Mouse (Mus musculus): ENCODE data around the gene Osgin1.

Osgin1 gene

GRCm38 (mm10) chr8:119442970-119443369 lies 9.0 kb downstream of the Osgin1 start:
- no peak for DNase-seq (ENCODE audit: low spot score)

GRCm38 (mm10) chr8:119446211-119446989 lies 12.5 kb downstream of the Osgin1 start, which contains the start of gene Necab2:
Gene Necab2 (plus strand): TSS chr8:119446719.
- no peak for DNase-seq (ENCODE audit: low spot score)

- no peak for DNase-seq (ENCODE audit: low spot score)
Measured at GRCm38 (mm10) chr8:119446990-119447780, 13.3 kb downstream of the Osgin1 start.

GRCm38 (mm10) chr8:119447781-119448170 lies 13.9 kb downstream of the Osgin1 start:
- DNase-seq (ENCODE audit: low spot score), result no peak

DNA sequence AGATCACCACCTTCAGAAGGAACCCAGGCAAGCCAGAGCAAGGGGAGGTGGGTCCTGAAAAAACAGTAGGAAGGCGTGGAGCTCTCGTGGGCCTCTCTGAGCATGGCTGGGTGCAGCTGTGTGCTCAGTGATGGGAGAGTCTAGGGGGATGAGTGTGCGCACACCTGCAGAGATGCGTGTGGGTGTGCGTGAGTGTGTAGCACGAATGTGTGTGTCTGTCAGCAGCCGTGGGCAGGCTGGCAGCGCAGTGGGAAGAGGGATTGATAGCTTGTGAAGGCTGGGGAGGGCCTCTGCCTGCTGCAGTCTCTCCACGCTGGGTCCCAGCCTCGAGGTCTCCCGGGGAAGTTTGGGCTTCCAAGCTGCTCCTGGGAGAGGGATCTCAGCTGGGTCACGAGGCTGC lies 15.7 kb downstream of the Osgin1 start:
- DNase-seq (ENCODE audit: low spot score), result no peak

GRCm38 (mm10) chr8:119451131-119451530 lies 17.2 kb downstream of the Osgin1 start:
- no peak for DNase-seq (ENCODE audit: low spot score)

DNA sequence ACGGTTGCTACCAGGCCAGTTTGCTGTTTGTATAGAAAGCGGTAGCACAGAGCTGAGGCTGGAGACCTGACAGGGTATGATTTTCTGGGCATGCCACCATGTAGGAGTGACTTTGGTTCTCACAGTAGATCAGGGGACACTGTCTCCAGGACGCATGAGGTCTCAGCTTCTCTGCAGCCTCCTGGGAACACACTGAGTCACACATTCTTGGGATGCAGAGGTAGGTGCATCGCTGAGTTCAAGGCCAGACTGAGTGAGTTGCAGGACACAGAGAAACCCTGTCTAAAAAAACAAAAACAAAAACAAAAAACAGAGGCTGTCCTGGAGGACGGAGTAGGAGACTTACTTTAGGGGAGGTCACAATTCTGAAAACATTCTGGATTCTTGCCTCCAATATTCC lies 19.0 kb downstream of the Osgin1 start:
- DNase-seq (ENCODE audit: low spot score), result no peak

- DNase-seq (ENCODE audit: low spot score), result no peak
Measured at GRCm38 (mm10) chr8:119456045-119456444, 22.1 kb downstream of the Osgin1 start.

DNA sequence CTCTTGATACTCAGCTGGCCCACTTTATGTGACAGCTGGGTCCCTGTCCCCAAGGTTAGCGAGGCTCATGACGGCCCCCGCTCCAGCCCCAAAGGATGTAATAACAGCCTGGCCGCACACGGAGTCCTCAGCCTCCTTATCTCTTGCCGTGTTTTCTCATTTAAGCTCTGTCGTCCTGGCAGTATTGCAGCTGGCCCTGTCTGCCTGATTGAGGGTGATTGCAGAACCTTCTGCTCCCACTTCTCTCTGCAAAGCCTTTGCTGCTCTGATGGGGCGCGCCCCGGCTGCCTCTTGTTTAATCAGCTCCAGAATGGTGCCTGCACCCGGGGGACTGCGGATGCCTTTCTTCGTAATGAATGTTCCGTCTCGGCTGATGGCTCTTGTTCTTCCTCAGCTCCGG lies 25.8 kb downstream of the Osgin1 start:
- DNase-seq (ENCODE audit: low spot score), result no peak

DNA sequence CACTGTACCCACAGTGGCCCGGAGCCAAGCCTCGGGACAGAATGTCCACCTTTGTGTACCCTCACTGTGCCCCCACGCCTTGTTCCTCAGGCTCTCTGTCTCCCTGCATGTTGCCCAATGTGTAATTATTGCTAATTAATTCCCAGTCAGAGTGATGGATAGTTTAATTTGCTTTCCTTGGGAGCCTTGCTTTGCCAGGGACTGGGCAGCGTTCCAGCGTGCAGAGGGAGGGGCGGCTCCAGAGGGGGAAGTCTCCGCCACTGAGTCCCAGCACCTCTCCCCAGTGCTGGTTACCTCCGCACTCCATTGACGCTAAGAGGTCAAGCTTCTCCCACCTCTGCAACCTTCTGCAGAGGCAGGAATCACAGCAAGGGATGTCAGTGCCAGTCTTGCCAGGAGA lies 27.4 kb downstream of the Osgin1 start:
- DNase-seq (ENCODE audit: low spot score), result no peak

DNA sequence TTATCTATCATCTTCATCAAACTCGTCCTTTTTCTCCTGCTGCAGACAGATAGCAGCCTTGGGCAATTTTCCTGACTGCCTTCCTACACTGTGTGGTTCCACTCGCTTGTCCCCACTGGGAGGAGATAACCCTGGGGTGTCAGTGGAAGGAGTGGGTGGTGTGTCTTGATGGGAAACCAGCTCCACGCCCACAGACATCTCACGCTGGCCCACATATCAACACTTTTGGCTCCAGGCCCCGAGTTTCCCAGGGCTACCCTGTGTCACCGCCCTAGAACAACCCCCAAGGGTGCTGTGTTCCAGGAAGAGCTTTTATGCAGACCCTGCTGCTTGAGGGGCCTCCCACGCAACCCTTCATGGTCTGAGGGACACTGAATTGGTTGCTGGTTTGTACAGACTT lies 29.8 kb downstream of the Osgin1 start:
- DNase-seq (ENCODE audit: low spot score), result no peak

- DNase-seq (ENCODE audit: low spot score), result peak; percentile 58
Measured at GRCm38 (mm10) chr8:119466105-119466504, 32.2 kb downstream of the Osgin1 start.

DNA sequence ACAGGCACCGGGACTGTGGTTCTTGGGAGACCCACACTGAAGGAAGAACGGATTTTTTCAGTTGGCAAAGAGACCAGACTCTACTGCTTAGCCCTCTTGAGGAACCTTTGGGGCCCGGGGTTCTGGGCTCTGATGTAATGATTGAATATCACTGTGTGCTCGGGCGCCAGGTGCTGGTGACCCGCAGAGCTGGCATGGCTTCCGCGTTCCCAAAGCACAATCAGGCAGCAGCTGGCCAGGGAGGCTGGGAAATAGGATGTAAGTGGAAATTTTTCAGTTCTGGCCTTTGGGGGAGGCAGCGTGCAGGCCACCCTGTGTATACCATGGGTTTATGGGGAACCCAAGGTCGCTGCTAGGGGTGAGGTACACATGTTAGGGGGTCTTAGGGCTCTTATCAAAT lies 32.9 kb downstream of the Osgin1 start:
- no peak for DNase-seq (ENCODE audit: low spot score)

GRCm38 (mm10) chr8:119468091-119468490 lies 34.2 kb downstream of the Osgin1 start:
- no peak for DNase-seq (ENCODE audit: low spot score)

DNA sequence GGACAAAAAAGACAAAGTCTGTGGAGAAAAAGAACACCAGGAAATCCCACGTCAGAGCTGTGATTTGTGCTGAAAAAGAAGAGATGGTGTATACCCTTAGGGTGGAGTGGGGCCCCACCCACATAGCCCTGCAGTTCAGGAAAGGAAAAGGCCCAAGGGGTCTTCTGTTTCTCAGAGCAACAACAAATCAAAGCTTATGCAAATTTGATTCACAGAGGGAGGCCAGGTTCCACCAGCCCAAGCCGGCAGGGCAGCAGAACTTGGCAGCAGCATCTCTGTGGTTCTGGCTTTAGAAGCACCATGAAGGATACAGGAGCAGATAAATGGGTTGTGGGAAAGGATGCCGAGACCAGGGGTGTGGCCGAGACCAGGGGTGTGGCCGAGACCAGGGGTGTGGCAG lies 44.8 kb downstream of the Osgin1 start:
- DNase-seq (ENCODE audit: low spot score), result no peak

DNA sequence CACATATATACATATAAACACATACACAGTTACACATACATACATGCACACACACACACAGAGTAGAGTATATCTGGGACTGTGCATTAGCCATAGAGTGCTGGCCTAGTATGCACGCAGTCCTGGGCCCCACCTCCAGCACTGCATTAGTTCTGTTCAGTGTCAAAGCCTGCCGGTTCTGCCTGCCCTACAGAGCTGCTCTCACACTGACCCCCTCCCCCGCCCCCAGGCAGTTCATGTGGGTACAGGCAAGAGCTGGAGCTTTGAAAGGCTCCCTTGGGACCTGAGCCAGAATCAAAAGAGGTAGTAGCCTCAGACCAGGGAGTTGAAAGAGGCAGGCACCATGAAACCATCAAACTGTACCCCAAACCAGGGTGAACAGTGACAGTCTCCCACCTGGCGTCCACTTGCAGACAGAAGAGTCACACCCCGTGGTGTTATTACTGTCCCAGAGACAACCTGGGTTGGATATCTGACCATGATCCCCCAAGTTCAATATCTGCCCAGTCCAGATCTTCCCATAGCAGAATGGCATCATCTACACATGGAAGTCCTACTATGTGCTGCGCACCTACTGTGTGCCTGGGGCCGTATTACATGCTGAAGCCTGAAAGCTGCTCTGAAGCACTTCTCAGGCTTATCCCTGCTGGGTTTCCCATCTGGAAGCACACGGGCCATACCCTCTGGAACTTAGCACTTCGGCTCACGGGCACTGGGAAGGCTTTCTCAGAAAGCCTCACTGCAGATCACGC lies 50.4 kb downstream of the Osgin1 start:
- no peak for DNase-seq (ENCODE audit: low spot score)

- DNase-seq (ENCODE audit: low spot score), result no peak
Measured at GRCm38 (mm10) chr8:119487093-119487492, 53.2 kb downstream of the Osgin1 start.
